Mouse (Mus musculus) liver, postnatal 0 days (tissue): ENCODE data around the gene Pam.

ENCODE experiments used
- CTCF ChIP-seq: sonication (generic); IDR thresholded peaks from 2 replicates; pipeline ENCODE4 v1.5.1; 2016; ENCODE audit warnings: antibody characterized with exemption, low read depth
- EP300 ChIP-seq: IDR thresholded peaks from 2 replicates; pipeline ENCODE4 v1.6.1; 2016; ENCODE audit warnings: antibody characterized with exemption, low read depth, mild to moderate bottlenecking

- TF ChIP-seq CTCF (no peak), EP300 (no peak)
Observed at GRCm38 (mm10) chr1:98059401-98059800, 36.0 kb downstream of the Pam start.
